Mouse (Mus musculus): ENCODE measurements at regions not wholly inside any gene's neighbourhood (a gene's known extent, or its start where the extent isn't known, plus 50 kb on each side); places are given as distances from the start of the nearest gene placed in this dataset.

- no peaks in the 10 kb centered on the region for H3K36me3 ChIP-seq (ENCODE audit: control insufficient read depth, insufficient read depth, low read length)
- H3K4me3 ChIP-seq (ENCODE audit: low read length), result no peak overlapping the region
- WGBS, result 63% methylated on average over 10 of the region's 10 CpGs
- H3K27ac ChIP-seq (ENCODE audit: low read length), result no peak overlapping the region
- H3K4me1 ChIP-seq (ENCODE audit: control insufficient read depth, insufficient read depth, low read length), result no peaks in the 10 kb centered on the region
- H3K9me3 ChIP-seq (ENCODE audit: control insufficient read depth, low read length), result no peaks in the 10 kb centered on the region
- no peak overlapping the region for H3K4me2 ChIP-seq (ENCODE audit: low read depth, low read length)
- H3K9ac ChIP-seq (ENCODE audit: low read depth, low read length), result no peak overlapping the region
- ATAC-seq, result no peak
- no peaks in the 10 kb centered on the region for H3K27me3 ChIP-seq (replicated peaks; ENCODE audit: control insufficient read depth, insufficient read depth, low read length)
Observed at GRCm38 (mm10) chr9:46789036-46789435, 209.5 kb upstream of the Gm4791 start.

GRCm38 (mm10) chr9:46788456-46788855, 210.1 kb upstream of the Gm4791 start:
- no peak overlapping the region for H3K4me2 ChIP-seq (ENCODE audit: low read depth, low read length)
- H3K27me3 ChIP-seq (replicated peaks; ENCODE audit: control insufficient read depth, insufficient read depth, low read length), result no peaks in the 10 kb centered on the region
- no peak overlapping the region for H3K9ac ChIP-seq (ENCODE audit: low read depth, low read length)
- H3K36me3 ChIP-seq (ENCODE audit: control insufficient read depth, insufficient read depth, low read length), result no peaks in the 10 kb centered on the region
- H3K4me1 ChIP-seq (ENCODE audit: control insufficient read depth, insufficient read depth, low read length), result no peaks in the 10 kb centered on the region
- no peaks in the 10 kb centered on the region for H3K9me3 ChIP-seq (ENCODE audit: control insufficient read depth, low read length)
- no peak overlapping the region for H3K27ac ChIP-seq (ENCODE audit: low read length)
- 88% methylated on average over 5 of the region's 5 CpGs for WGBS
- no peak for ATAC-seq
- no peak overlapping the region for H3K4me3 ChIP-seq (ENCODE audit: low read length)

- no peaks in the 10 kb centered on the region for H3K36me3 ChIP-seq (ENCODE audit: control insufficient read depth, insufficient read depth, low read length)
- WGBS, result 81% methylated on average over 17 of the region's 17 CpGs
- no peaks in the 10 kb centered on the region for H3K27me3 ChIP-seq (replicated peaks; ENCODE audit: control insufficient read depth, insufficient read depth, low read length)
- H3K9ac ChIP-seq (ENCODE audit: low read depth, low read length), result no peak overlapping the region
- H3K27ac ChIP-seq (ENCODE audit: low read length), result no peak overlapping the region
- H3K4me1 ChIP-seq (ENCODE audit: control insufficient read depth, insufficient read depth, low read length), result no peaks in the 10 kb centered on the region
- ATAC-seq, result no peak
- H3K4me2 ChIP-seq (ENCODE audit: low read depth, low read length), result no peak overlapping the region
- no peaks in the 10 kb centered on the region for H3K9me3 ChIP-seq (ENCODE audit: control insufficient read depth, low read length)
- no peak overlapping the region for H3K4me3 ChIP-seq (ENCODE audit: low read length)
Observed at GRCm38 (mm10) chr9:46784355-46784975, 214.1 kb upstream of the Gm4791 start.

- Histone ChIP-seq H3K27ac (ENCODE audit: low read length) (no peak overlapping the region), H3K4me2 (ENCODE audit: low read depth, low read length) (no peak overlapping the region), H3K36me3 (ENCODE audit: control insufficient read depth, insufficient read depth, low read length) (no peaks in the 10 kb centered on the region), H3K9me3 (ENCODE audit: control insufficient read depth, low read length) (no peaks in the 10 kb centered on the region), H3K4me1 (ENCODE audit: control insufficient read depth, insufficient read depth, low read length) (no peaks in the 10 kb centered on the region), H3K9ac (ENCODE audit: low read depth, low read length) (no peak overlapping the region), H3K4me3 (ENCODE audit: low read length) (no peak overlapping the region), H3K27me3 (replicated peaks; ENCODE audit: control insufficient read depth, insufficient read depth, low read length) (no peaks in the 10 kb centered on the region)
- no peak for ATAC-seq
- 84% methylated on average over 12 of the region's 12 CpGs for WGBS
Observed at GRCm38 (mm10) chr9:46783597-46784354, 214.8 kb upstream of the Gm4791 start.

GRCm38 (mm10) chr9:46781681-46782080, 216.9 kb upstream of the Gm4791 start:
- 77% methylated on average over 8 of the region's 8 CpGs for WGBS
- H3K4me1 ChIP-seq (ENCODE audit: control insufficient read depth, insufficient read depth, low read length), result no peaks in the 10 kb centered on the region
- ATAC-seq, result no peak

GRCm38 (mm10) chr9:46778769-46779168, 219.8 kb upstream of the Gm4791 start:
- Histone ChIP-seq H3K4me1 (ENCODE audit: control insufficient read depth, insufficient read depth, low read length) (no peaks in the 10 kb centered on the region), H3K27ac (ENCODE audit: low read length) (no peak overlapping the region), H3K9me3 (ENCODE audit: control insufficient read depth, low read length) (no peaks in the 10 kb centered on the region), H3K4me2 (ENCODE audit: low read depth, low read length) (no peak overlapping the region), H3K36me3 (ENCODE audit: control insufficient read depth, insufficient read depth, low read length) (no peaks in the 10 kb centered on the region), H3K9ac (ENCODE audit: low read depth, low read length) (no peak overlapping the region), H3K4me3 (ENCODE audit: low read length) (no peak overlapping the region), H3K27me3 (replicated peaks; ENCODE audit: control insufficient read depth, insufficient read depth, low read length) (no peaks in the 10 kb centered on the region)
- WGBS, result 82% methylated on average over 6 of the region's 6 CpGs
- ATAC-seq, result no peak

More at GRCm38 (mm10) chr9:46781681-46782080, 216.9 kb upstream of the Gm4791 start:
- no peak overlapping the region for H3K4me2 ChIP-seq (ENCODE audit: low read depth, low read length)
- no peak overlapping the region for H3K4me3 ChIP-seq (ENCODE audit: low read length)
- H3K27ac ChIP-seq (ENCODE audit: low read length), result no peak overlapping the region
- H3K36me3 ChIP-seq (ENCODE audit: control insufficient read depth, insufficient read depth, low read length), result no peaks in the 10 kb centered on the region
- no peak overlapping the region for H3K9ac ChIP-seq (ENCODE audit: low read depth, low read length)
- no peaks in the 10 kb centered on the region for H3K27me3 ChIP-seq (replicated peaks; ENCODE audit: control insufficient read depth, insufficient read depth, low read length)
- no peaks in the 10 kb centered on the region for H3K9me3 ChIP-seq (ENCODE audit: control insufficient read depth, low read length)

- Histone ChIP-seq H3K9me3 (ENCODE audit: control insufficient read depth, low read length) (no peaks in the 10 kb centered on the region), H3K27ac (ENCODE audit: low read length) (no peak overlapping the region), H3K27me3 (replicated peaks; ENCODE audit: control insufficient read depth, insufficient read depth, low read length) (no peaks in the 10 kb centered on the region), H3K36me3 (ENCODE audit: control insufficient read depth, insufficient read depth, low read length) (no peaks in the 10 kb centered on the region), H3K9ac (ENCODE audit: low read depth, low read length) (no peak overlapping the region), H3K4me1 (ENCODE audit: control insufficient read depth, insufficient read depth, low read length) (no peaks in the 10 kb centered on the region), H3K4me2 (ENCODE audit: low read depth, low read length) (no peak overlapping the region), H3K4me3 (ENCODE audit: low read length) (no peak overlapping the region)
- no peak for ATAC-seq
- 68% methylated on average over 2 of the region's 2 CpGs for WGBS
Observed at GRCm38 (mm10) chr9:46774821-46775220, 223.7 kb upstream of the Gm4791 start.

- Histone ChIP-seq H3K9ac (ENCODE audit: low read depth, low read length) (no peak overlapping the region), H3K27me3 (replicated peaks; ENCODE audit: control insufficient read depth, insufficient read depth, low read length) (no peaks in the 10 kb centered on the region), H3K4me1 (ENCODE audit: control insufficient read depth, insufficient read depth, low read length) (no peaks in the 10 kb centered on the region), H3K27ac (ENCODE audit: low read length) (no peak overlapping the region), H3K9me3 (ENCODE audit: control insufficient read depth, low read length) (no peaks in the 10 kb centered on the region), H3K36me3 (ENCODE audit: control insufficient read depth, insufficient read depth, low read length) (no peaks in the 10 kb centered on the region), H3K4me3 (ENCODE audit: low read length) (no peak overlapping the region), H3K4me2 (ENCODE audit: low read depth, low read length) (no peak overlapping the region)
- ATAC-seq, result no peak
- WGBS, result 81% methylated on average over 4 of the region's 4 CpGs
Observed at GRCm38 (mm10) chr9:46760247-46760646, 238.3 kb upstream of the Gm4791 start.

- Histone ChIP-seq H3K9ac (ENCODE audit: low read depth, low read length) (no peak overlapping the region), H3K27me3 (replicated peaks; ENCODE audit: control insufficient read depth, insufficient read depth, low read length) (no peaks in the 10 kb centered on the region), H3K4me3 (ENCODE audit: low read length) (no peak overlapping the region), H3K9me3 (ENCODE audit: control insufficient read depth, low read length) (no peaks in the 10 kb centered on the region), H3K36me3 (ENCODE audit: control insufficient read depth, insufficient read depth, low read length) (no peaks in the 10 kb centered on the region), H3K4me2 (ENCODE audit: low read depth, low read length) (no peak overlapping the region), H3K27ac (ENCODE audit: low read length) (no peak overlapping the region), H3K4me1 (ENCODE audit: control insufficient read depth, insufficient read depth, low read length) (no peaks in the 10 kb centered on the region)
- ATAC-seq, result no peak
- 73% methylated on average over 6 of the region's 6 CpGs for WGBS
Observed at GRCm38 (mm10) chr9:46757005-46757672, 241.4 kb upstream of the Gm4791 start.

Measured in intestine, embryonic 16.5 days (tissue).